Mouse (Mus musculus) intestine, postnatal 0 days (tissue): ENCODE measurements around the gene Taf4. TPM values are rescaled to one million over a fixed set of nuclear protein-coding genes. Genes with fewer than 3 reads are reported as not detected.

Experiments
- ATAC-seq: fragments of 200-750 bp; cut with Nextera tagmentation; 2 replicates; pipeline ENCODE4 v1.8.0; 2017; ENCODE audit warnings: mild to moderate bottlenecking, moderate TSS enrichment, moderate library complexity
- H3K27ac ChIP-seq: fragments of 300-500 bp; sonication (generic); 2 replicates; pipeline ENCODE4 v1.5.1; 2014; ENCODE audit warnings: mild to moderate bottlenecking, low read depth, low read length, moderate library complexity
- H3K27me3 ChIP-seq: fragments of 300-500 bp; sonication (generic); replicated peaks from 2 replicates; pipeline ENCODE4 v1.6.1; 2014; ENCODE audit warnings: low read length, mixed read lengths; ENCODE audit not compliant: control insufficient read depth, insufficient read depth
- H3K36me3 ChIP-seq: fragments of 300-500 bp; sonication (generic); 2 replicates; pipeline ENCODE4 v1.6.1; 2014; ENCODE audit warnings: mild to moderate bottlenecking, moderate library complexity; ENCODE audit not compliant: control insufficient read depth, insufficient read depth
- H3K4me1 ChIP-seq: fragments of 300-500 bp; sonication (generic); replicated peaks from 2 replicates; pipeline ENCODE4 v1.6.1; 2014; ENCODE audit warnings: antibody characterized with exemption, low read length, mixed read lengths; ENCODE audit not compliant: control insufficient read depth, insufficient read depth
- H3K4me2 ChIP-seq: fragments of 300-500 bp; sonication (generic); replicated peaks from 2 replicates; pipeline ENCODE4 v1.6.1; 2014; ENCODE audit warnings: low read depth, mild to moderate bottlenecking, moderate library complexity
- H3K4me3 ChIP-seq: fragments of 300-500 bp; sonication (generic); 2 replicates; pipeline ENCODE4 v1.5.1; 2014; ENCODE audit warnings: low read depth, low read length
- H3K9ac ChIP-seq: fragments of 300-500 bp; sonication (generic); 2 replicates; pipeline ENCODE4 v1.6.1; 2014; ENCODE audit warnings: mild to moderate bottlenecking, low read depth, low read length
- H3K9me3 ChIP-seq: fragments of 300-500 bp; sonication (generic); 2 replicates; pipeline ENCODE4 v1.6.1; 2016; ENCODE audit warnings: mixed run types; ENCODE audit not compliant: control insufficient read depth
- CTCF ChIP-seq: sonication (generic); IDR thresholded peaks from 2 replicates; pipeline ENCODE4 v1.5.1; 2016; ENCODE audit warnings: low read depth, mild to moderate bottlenecking, control low read depth, antibody characterized with exemption, moderate library complexity
- WGBS: fragments of 180-500 bp; shearing (Covaris S2); extraction: QIAGEN DNeasy Blood & Tissue Kit; methylation state at CpG from one replicate; pipeline ENCODE4 v1.1.7; 2014; 5-methylcytosine and 5-hydroxymethylcytosine counted together
- polyA plus RNA-seq: library from polyadenylated mRNA; unstranded; fragments of >200 nt; fragmentation: Nextera tagmentation; extraction: Ambion mirVana; gene quantifications from 2 replicates; pipeline ENCODE4 v1.2.1, GENCODE M21; 2015

Taf4 gene
- polyA plus RNA-seq, 1 experiment from 2014 or later, result 2.3 TPM

GRCm38 (mm10) chr2:180006352-180007017 lies 30.0 kb upstream of the Taf4 start:
- ATAC-seq, result peak; percentile 54; the same call in 1 of the 2 replicates
- Histone ChIP-seq H3K9ac (no peak overlapping the region), H3K27ac (no peak overlapping the region), H3K9me3 (0 out of 2 replicates have a peak, but pooled peaks cover 3% of the 10 kb centered on the region), H3K4me2 (0 out of 2 replicates have a peak overlapping the region, but pooled peaks have one; percentile 2), H3K4me3 (no peak overlapping the region), H3K27me3 (no peaks in the 10 kb centered on the region), H3K36me3 (no peaks in the 10 kb centered on the region), H3K4me1 (no peaks in the 10 kb centered on the region)
- 22% methylated on average over 9 of the region's 9 CpGs for WGBS
- no peak for TF ChIP-seq CTCF

DNA sequence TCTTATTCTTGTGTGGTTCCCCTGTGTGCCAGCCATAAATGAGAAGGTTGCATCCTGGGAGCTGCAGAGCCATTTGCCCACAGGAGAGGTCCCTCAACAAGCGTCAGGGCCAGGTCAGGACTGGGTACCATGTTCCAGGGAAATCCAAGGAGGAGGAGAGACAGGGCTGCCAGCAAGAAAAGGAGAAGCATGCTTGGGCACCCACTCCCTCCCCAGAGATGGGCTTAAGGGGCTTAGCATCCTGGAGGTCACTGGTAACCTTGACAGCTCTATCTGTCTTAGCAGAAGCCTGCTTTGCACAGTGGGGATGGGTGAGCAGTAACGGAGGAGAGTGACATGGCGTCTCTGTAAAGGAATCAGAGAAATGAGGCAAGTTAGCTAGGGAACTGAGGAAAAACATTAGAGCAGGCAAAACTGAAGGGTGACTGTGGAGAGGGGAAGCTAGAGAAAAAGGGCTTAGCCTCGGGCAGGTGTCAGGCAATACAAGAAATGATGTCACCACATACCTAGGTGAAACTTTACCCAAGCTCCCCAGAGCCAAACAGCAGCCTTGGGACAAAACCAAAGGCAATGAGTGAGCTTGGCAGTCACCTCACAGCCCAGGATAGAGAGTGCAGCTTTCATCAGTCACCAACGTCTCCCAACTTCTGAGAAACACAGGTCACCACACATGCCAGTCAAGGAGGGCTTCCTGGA lies 29.4 kb upstream of the Taf4 start:
- no peak for ATAC-seq
- 51% methylated on average over 5 of the region's 5 CpGs for WGBS
- no peak overlapping the region for H3K4me2 ChIP-seq

GRCm38 (mm10) chr2:180001635-180002034 lies 25.2 kb upstream of the Taf4 start:
- WGBS, result 77% methylated on average over 9 of the region's 9 CpGs
- no peaks in the 10 kb centered on the region for H3K27me3 ChIP-seq
- no peaks in the 10 kb centered on the region for H3K9me3 ChIP-seq
- H3K9ac ChIP-seq, result no peak overlapping the region
- no peak overlapping the region for H3K27ac ChIP-seq
- no peak for TF ChIP-seq CTCF
- no peaks in the 10 kb centered on the region for H3K36me3 ChIP-seq
- no peak overlapping the region for H3K4me3 ChIP-seq
- H3K4me1 ChIP-seq, result no peaks in the 10 kb centered on the region
- no peak for ATAC-seq
- no peak overlapping the region for H3K4me2 ChIP-seq

More for the DNA sequence above, 29.4 kb upstream of the Taf4 start:
- H3K9ac ChIP-seq, result no peak overlapping the region
- H3K36me3 ChIP-seq, result no peaks in the 10 kb centered on the region
- no peak for TF ChIP-seq CTCF
- H3K27me3 ChIP-seq, result no peaks in the 10 kb centered on the region
- no peaks in the 10 kb centered on the region for H3K4me1 ChIP-seq
- no peak overlapping the region for H3K4me3 ChIP-seq
- H3K27ac ChIP-seq, result no peak overlapping the region
- H3K9me3 ChIP-seq, result 0 out of 2 replicates have a peak, but pooled peaks cover 3% of the 10 kb centered on the region

GRCm38 (mm10) chr2:179998431-179998830 lies 22.0 kb upstream of the Taf4 start:
- no peak for TF ChIP-seq CTCF
- H3K27ac ChIP-seq, result no peak overlapping the region
- ATAC-seq, result no peak
- H3K36me3 ChIP-seq, result no peaks in the 10 kb centered on the region
- H3K9ac ChIP-seq, result no peak overlapping the region
- no peaks in the 10 kb centered on the region for H3K4me1 ChIP-seq
- no peak overlapping the region for H3K4me2 ChIP-seq
- no peaks in the 10 kb centered on the region for H3K9me3 ChIP-seq
- H3K27me3 ChIP-seq, result no peaks in the 10 kb centered on the region
- H3K4me3 ChIP-seq, result no peak overlapping the region
- 49% methylated on average over 4 of the region's 4 CpGs for WGBS

- 73% methylated on average over 5 of the region's 5 CpGs for WGBS
- Histone ChIP-seq H3K9ac (no peak overlapping the region), H3K36me3 (no peaks in the 10 kb centered on the region), H3K27me3 (no peaks in the 10 kb centered on the region), H3K4me3 (no peak overlapping the region), H3K9me3 (no peaks in the 10 kb centered on the region), H3K4me1 (no peaks in the 10 kb centered on the region), H3K27ac (no peak overlapping the region), H3K4me2 (no peak overlapping the region)
- TF ChIP-seq CTCF, result no peak
- no peak for ATAC-seq
These were observed 16.6 kb upstream of the Taf4 start for GRCm38 (mm10) chr2:179993071-179993470.

DNA sequence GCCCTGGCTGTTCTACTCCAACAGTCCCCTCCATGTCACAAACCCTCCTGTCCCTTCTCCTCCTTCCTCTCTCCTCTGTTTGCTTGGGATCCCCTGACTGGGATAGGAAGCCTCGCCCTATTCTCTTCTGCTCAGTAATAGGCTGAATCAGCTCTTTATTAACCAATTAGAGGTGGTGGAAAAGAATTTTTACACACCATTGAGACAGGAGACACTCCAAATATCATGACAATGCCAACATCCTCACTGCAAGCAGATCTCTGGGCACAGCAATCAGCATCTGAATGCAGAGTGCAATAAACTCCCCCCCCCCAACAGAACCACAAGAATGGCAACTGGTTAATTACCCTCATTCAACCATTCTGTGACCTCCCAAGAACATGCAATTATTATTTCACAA lies 12.7 kb upstream of the Taf4 start:
- H3K9ac ChIP-seq, result no peak overlapping the region
- H3K4me2 ChIP-seq, result no peak overlapping the region
- H3K4me3 ChIP-seq, result no peak overlapping the region
- H3K9me3 ChIP-seq, result no peaks in the 10 kb centered on the region
- no peak overlapping the region for H3K27ac ChIP-seq
- 55% methylated on average over 1 of the region's 1 CpGs for WGBS
- TF ChIP-seq CTCF, result no peak
- no peak for ATAC-seq
- no peaks in the 10 kb centered on the region for H3K4me1 ChIP-seq
- H3K36me3 ChIP-seq, result no peaks in the 10 kb centered on the region
- H3K27me3 ChIP-seq, result no peaks in the 10 kb centered on the region
